ENCODE assay signal across 11 mouse cellular contexts in genomic region chr11:51451281-51451680, GRCm38 (mm10).
DNase-seq lines count a peak whose midpoint lies in the region.
"Had no signal": no experiment of that assay in that cellular context is flagged by ENCODE, and none has a peak within 500 bp of the region (broad histone marks: within the 10 kb centered on the region; RNA-seq: fewer than 3 reads in every experiment).

No protein-coding gene starts in this region.

- DNase-seq in cerebellum, postnatal 10 days = peak; percentile 75 to 88
- DNase-seq in cerebellum, adult 9-11 months = no peak
- peak; percentile 47 to 53 for DNase-seq in cerebellum, postnatal 25 days
- DNase-seq in cerebellum, adult 18-20 months = no peak
- peak; percentile 62 for DNase-seq in left cerebral cortex, postnatal 4 days
- DNase-seq in left cerebral cortex, adult 8-10 months (ENCODE audit: low spot score in 2 of 2) = no peak
- DNase-seq: adrenal gland, adult 8-10 months; adrenal gland, postnatal 14 days; adrenal gland, postnatal 36 days; B cell, adult 2 months; forebrain, postnatal 0 days had no signal

- intact Hi-C loops in left cerebral cortex, postnatal 4 days (cut with DNase I) = no loop called here

Comparison
In these comparisons a context has a peak if more than half of its experiments do, and no peak if none do; other contexts are left out.
1. DNase-seq: peak in cerebellum, postnatal 10 days (2 of 2), cerebellum, postnatal 25 days (2 of 2) and left cerebral cortex, postnatal 4 days (single experiment); none in cerebellum, adult 9-11 months (single experiment), cerebellum, adult 18-20 months (0 of 2) and left cerebral cortex, adult 8-10 months (0 of 2).